Mouse (Mus musculus): ENCODE measurements around the gene Bdp1.
A peak's percentile ranks its signal among the peaks of the same experiment; 100 is the strongest.
"Not testable (repeated sequence)": the region's sequence is repeated elsewhere in the genome, so short reads cannot be mapped to it uniquely, and the experiment has no call there.

Gene Bdp1

DNA sequence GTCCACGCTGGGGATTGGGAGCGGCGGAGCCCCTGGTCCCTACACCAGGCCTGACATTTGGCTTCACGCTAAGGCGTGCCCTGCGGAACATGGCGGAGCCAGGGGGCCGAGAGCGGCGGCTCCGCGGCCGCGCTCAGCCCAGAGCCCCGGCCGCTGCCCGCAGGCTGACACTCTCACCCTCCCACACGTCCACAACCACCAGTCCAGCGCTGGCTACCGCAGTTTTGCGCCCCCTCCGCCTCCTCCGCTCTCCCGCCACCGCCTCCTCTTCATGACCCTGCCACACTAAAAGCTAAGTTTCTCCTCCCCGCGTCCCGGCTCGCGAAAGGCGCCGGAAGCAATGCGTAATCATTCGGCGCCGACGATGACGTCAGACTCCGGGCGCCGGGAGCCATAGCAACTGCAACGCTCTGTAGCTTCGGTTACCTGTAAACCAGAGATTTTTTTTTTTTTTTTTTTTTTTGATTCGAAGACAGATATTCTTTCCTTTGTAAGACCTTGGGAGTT lies at the start of gene Bdp1:
Gene Bdp1, minus strand, starts transcription at position 323 of the 507 bp plus-strand sequence.
- peak; percentile 98 for DNase-seq (ENCODE audit: low spot score)

DNA sequence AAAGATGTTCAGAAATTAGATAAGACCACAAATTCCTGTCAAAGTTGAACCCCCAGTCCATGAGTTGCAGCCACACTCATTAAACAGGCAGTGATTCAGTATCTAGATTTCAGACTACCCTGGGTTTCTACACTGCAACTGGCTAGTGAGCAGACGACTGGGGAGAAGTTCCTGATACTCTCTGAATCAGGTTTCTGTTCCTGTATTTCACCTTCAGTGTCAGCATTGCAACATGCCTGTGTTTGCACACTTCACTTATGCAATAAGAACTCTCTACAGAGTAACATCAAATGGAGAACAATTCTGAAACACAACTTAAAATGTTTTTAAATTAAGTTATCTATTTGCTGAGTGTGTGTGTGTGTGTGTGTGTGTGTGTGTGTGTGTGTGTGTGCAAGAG lies 48.8 kb upstream of the Bdp1 start:
- no peak for DNase-seq (ENCODE audit: low spot score)

DNA sequence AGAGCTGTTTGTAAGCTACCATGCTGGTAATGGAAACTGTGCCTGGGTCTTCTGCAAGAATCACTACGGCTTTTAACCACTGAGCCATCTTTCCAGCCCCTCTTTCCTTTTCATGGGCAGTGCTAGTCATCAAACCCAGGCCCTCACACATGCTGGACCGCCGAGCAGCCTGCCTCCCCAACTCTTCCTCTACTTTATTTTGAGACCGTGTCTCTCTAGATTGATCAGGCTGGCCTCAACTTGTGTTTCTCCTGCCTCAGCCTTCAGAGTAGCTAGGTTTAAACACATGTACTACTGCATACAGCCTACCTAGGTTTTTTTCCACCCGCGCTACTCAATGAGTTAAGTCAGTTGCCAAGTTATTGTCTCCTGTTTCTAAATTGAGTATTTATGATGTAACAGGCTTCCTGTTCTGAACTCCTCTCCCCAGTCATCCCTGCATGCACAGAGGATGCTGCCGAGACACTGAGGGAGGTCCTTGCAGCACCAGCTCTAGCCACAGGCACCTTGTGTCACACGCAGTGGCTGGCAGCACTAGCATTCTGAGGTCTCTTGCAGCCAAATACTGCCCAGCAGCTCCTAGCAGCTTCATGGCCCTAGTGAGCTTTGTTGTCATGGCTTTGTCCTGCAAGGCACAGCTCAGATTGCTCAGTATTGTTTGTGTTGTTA lies 37.9 kb upstream of the Bdp1 start:
- DNase-seq (ENCODE audit: low spot score) = no peak

DNA sequence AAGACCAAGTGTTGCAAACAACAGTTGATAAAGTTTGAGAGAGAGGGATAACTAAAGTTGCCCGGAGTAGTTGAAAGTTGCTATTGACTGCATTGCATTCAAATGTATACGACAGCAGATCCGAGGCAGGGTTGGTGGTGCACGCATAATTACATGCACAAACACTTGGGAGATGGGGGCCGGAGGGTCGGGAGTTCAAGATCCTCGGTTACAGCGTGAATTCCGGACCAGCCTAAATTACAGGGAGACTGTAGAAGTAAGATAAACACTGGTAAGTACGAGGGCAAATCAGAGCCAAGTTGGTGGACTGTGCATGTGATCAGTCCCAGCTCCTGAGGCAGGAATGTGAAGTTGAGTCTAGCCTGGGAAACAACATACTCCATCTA lies 21.4 kb upstream of the Bdp1 start:
- DNase-seq (ENCODE audit: low spot score) = no peak

DNA sequence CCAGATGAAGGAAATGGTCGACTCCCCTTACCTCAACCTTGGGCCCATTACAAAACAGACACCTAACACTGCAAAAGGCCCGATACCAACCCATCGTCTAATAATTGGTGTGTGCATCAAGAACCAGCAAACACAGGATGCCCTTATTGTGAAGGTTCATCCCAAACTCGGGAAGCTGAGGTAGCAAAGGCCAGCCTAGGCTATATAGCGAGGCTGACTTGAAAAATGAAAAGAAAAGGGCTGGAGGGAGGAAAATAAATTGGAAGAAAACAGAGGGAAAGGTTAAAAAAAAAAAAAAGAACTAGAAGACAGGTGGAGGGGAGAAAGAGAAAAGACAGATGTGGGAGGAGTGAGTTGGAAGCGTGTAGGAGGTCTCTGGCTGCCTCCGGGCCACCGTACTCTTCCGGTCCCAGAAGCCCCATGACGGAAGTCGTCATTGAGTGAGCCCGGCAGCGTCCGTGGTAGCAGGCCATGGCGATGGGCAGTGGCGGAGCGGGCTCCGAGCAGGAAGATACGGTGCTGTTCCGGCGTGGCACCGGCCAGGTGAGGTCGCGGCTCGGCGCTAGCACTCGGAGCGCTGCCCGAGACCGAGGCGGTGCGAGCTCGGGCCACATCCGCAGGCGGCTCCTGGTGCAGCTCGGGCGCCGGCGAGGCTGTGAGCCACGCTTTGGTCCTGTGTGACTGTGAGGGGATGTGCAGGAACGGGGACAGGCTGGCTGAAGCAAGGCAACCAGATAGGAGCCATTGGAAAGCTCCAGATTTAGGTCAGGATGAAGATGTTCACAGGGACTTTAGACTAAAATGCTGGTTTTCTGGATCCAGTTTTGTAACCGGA lies 20.8 kb upstream of the Bdp1 start, which contains the start of gene Smn1:
Gene Smn1, plus strand, starts transcription at position 430 of the 835 bp plus-strand sequence.
- DNase-seq (ENCODE audit: low spot score) = peak; percentile 97

DNA sequence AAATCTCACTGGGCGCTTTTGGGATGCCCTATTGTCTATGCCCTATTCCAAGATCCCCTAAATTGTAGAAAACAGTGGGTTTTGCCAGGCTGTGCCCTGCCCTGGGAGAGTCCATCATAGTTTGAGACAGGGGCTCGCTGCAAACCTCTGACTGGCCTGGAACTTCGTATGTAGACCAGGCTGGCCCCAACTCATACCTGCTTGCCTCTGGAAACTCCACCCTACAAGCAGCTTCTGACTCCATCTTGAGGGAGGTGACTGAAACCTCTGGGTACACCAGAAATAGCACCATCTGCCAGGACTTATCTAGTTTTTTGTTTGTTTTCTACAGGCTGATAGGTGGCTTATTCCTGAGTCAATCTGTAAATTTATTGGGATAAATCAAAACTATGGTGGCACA lies 20.1 kb upstream of the Bdp1 start:
- no peak for DNase-seq (ENCODE audit: low spot score)

DNA sequence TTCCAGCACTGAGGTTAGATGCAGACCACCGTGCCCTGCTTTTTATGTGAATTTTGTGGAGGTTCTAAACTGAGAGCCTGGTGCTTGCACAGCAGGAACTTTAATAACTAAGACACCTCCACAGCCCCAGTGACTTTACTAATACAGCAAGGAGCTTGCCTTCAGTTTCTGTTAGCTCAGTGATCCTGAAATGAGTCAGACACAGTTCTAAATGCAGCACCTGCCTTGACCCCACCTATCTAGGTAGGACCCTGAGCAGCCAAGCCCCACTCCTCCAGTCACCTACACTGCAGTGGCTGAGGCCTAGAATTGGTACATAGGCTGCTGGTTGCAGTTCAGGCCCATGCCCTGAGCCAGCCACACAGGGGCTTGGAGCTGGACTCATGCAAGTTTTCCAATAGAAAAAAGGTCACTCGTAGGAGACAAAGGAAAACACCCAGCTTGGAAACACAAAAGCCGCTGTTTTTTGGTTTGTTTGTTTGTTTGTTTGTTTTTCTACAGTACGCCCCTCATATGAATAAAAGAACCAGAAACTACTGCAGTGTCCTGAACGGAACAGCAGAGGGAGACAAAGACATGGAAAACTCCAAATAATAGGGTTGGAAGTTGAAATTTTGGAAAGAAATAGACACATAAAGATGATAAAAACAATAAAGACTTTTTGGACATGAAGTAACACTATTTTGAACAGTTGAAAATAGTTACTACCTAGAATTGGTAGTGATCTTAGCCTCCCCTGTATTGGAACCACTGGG lies 8.5 kb upstream of the Bdp1 start:
- DNase-seq (ENCODE audit: low spot score) = peak; percentile 51

DNA sequence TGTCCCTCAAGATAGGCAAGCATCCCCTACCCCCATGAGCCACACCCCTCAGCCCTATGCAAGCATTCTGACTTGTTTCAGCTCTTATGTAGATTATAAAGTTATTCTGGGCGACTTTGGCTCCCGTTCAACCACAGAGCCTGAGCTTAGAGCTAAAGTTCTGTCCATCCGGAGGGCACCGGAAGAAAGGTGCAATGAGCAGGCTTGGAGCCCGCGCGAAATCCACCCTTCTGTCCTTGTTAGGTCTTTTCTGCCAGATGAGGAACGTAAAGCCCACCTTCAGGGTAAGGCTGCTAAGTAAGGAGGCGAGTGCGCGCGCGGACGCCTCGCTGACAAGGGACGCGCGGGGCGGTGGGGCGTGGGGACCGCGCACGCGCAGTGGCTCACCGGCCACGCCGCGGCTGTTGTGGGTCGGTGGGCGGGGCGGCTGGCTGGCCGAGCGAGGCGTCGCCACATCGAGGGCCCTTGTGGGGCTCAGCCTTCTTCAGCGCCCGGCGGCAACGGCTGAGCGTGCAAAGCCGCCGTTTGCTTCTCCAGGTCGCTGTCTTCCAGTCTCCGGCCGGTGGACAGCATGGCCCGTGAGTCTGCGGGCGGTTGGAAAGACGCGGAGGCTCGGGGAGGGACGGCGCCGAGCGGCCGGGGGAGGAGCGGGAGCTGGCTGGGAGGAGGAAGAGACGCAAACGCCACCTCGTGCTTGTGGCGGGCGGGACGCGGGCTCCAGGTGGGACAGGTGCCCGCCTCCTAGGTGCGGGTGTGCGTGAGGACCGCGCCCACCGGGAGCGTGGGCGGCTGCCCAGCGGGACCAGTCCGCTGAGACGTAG lies 4.0 kb upstream of the Bdp1 start, which contains the start of gene Serf1:
Gene Serf1, plus strand, starts transcription at position 361 of the 821 bp plus-strand sequence.
- DNase-seq (ENCODE audit: low spot score) = peak; percentile 93

DNA sequence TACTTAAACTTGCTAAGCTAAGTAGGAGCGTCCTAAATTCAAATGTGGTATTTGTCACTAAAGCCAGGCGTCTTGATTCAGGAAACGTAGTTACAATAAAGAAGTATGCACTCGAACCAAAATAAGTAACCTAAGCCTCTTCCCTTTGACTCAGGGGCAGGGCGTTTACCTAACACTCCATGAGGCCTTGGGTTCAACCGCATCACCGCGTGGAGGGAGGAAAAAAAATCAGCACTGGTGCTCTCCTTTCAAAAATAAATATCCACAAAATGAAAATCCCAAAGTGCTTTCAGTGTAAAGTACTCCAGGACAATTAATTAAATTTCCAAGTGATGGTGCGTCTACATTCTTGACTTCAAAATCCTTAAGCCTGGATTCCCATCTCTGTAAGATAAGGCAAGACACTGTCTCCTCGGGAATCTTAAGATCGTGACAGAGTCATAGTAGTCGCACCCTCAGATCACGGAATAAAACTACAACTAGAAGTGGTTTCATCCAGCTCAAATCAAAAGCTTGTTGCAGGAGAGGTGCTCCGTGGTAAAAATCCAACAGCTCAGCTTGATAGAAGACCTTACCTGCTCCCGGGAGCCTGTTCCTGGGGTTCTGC lies 715 bp downstream of the Bdp1 start:
- peak; percentile 31 for DNase-seq (ENCODE audit: low spot score)

DNA sequence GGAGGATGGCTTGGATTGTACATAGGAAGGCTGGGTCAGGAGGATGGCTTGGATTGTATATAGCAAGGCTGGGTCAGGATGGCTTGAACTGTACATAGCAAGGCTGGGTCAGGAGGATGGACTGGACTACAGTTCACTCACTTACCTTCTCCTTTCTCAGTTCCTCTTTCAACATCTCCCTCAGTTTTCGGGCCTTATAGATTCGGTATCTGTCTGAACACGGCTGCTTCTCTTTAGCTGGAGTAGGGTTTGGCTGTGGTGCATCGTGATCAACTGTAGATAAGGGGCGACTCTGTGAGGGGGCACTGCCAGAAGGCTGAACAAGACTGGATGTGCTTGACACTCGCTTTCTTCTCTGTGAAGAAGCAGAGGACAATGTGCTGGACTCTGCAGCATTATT lies 5.1 kb downstream of the Bdp1 start:
- DNase-seq (ENCODE audit: low spot score) = no peak

DNA sequence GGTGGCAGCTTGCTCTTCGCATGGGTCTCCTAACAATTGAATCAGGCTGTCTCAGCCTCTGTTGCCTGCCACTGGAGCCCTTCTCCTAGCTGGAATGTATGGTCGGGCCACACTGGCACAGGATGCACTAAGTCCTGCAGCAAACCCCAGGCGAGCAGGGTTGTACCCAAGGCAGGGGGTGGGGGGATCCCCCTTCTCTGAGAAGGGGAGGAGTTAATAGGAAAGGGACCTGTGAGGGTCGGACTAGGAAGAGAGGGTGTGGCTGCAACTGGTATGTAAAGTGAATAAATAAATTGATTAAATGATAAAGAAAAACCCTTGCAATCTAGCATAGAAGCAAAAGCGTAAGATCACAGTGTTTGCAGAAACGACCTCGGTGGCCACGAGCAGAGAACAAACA lies 32.4 kb downstream of the Bdp1 start:
- no peak for DNase-seq (ENCODE audit: low spot score)

DNA sequence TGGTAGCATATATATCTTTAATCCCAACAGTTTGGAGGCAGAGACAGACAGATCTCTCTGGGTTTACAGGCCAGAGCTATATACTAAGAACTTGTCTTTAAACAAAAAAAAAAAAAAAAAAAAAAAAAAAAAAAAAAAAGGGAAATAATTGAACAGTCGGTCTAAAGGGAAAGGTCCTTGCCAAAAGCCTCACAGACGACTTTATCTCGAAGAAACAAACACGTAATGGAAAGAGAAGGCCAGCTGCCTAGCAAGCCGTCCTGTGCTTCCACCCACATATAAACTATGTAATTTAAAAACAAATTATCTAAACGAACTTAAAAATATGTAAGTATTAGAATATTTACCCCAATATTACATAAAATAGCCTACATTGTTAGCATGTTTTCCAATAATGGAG lies 36.0 kb downstream of the Bdp1 start:
- no peak for DNase-seq (ENCODE audit: low spot score)

DNA sequence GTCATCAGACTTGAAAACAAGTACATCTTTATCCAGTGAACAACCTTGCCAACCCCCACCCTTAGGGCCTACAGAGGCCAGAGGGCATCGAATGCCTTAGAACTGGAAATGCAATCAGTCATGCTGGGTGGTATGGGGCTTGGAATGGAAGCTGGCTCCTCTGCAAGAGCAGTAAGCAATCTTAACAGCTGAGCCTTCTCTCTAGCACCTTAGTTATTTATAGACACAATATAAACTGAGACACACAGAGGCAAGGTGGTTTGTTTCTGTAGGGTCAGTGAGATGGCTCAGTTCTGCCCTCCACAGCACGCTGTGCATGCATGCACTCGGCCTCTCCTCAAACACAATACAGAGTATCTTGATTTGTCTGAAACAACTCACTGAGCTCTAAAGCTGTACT lies 39.9 kb downstream of the Bdp1 start:
- no peak for DNase-seq (ENCODE audit: low spot score)

DNA sequence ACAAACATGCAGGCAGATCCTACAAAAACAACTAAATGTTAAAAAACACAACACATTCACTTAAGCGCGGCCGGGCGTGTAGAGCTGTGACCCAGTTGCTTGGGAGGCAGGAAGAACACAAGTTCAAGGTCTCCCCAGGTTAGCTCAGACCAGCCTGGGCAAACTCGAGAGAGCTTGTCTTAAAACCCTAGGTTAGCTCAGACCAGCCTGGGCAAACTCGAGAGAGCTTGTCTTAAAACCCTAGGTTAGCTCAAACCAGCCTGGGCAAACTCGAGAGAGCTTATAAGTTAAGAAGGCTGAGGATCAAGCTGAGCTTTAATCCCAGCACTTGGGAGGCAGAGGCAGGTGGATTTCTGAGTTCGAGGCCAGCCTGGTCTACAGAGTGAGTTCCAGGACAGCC lies 46.1 kb downstream of the Bdp1 start:
- DNase-seq (ENCODE audit: low spot score) = not testable (repeated sequence)

DNA sequence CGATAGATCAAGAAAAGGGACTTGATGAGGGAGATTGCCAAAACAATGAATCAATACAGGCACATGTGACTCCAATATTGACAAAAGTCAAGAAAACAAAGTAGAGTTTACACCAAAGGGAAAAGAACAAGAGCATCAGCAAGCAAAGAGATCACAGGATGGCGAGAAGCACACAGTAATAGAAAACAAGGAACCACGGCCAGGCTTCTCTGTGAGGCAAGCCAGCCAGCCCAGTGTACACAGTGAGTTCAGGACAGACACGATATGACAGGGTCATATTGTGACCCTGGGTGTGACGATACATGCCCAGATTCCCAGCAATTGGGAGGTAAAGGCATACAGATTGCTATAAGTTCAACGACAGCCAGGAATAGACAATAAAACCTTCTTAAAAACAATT lies 77.9 kb downstream of the Bdp1 start:
- DNase-seq (ENCODE audit: low spot score) = no peak

DNA sequence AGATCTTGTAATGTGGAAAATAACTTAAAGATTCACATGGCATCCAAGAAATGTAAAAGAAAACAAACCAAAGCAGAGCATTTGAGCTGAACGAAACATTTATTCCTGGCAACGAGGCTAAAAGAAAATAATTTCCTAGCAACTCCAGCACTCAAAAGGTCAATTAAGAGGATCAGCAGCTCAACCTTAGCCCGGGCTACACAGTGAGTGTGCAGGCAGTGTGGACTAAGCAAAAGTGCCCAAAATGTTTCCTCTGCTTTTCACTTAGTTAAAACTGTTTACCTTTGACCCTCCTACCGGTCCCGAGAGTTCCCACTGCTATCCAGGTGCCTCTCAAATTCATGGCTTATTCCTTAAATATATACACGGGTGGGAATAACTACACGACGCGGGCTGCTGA lies 87.0 kb downstream of the Bdp1 start:
- no peak for DNase-seq (ENCODE audit: low spot score)

DNA sequence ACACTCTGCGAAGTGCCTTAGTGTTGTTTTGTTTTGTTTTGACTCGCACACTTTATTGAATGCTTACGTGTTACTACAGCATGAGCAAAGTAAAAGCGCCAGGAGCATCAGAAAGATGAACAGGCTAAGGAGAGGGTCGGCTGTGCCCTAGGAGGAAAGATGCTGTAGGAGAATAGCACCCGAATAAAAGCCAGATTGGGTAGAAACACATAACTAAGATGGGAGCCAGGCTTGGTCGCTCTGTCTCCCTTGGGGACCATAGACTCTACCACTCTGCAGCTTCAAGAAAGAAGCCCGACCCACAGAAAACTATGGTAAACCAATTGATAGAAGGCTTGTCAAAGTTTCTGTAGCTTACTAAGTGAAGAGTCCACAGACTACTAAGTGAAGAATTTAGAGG lies 87.9 kb downstream of the Bdp1 start:
- DNase-seq (ENCODE audit: low spot score) = peak; percentile 36

DNA sequence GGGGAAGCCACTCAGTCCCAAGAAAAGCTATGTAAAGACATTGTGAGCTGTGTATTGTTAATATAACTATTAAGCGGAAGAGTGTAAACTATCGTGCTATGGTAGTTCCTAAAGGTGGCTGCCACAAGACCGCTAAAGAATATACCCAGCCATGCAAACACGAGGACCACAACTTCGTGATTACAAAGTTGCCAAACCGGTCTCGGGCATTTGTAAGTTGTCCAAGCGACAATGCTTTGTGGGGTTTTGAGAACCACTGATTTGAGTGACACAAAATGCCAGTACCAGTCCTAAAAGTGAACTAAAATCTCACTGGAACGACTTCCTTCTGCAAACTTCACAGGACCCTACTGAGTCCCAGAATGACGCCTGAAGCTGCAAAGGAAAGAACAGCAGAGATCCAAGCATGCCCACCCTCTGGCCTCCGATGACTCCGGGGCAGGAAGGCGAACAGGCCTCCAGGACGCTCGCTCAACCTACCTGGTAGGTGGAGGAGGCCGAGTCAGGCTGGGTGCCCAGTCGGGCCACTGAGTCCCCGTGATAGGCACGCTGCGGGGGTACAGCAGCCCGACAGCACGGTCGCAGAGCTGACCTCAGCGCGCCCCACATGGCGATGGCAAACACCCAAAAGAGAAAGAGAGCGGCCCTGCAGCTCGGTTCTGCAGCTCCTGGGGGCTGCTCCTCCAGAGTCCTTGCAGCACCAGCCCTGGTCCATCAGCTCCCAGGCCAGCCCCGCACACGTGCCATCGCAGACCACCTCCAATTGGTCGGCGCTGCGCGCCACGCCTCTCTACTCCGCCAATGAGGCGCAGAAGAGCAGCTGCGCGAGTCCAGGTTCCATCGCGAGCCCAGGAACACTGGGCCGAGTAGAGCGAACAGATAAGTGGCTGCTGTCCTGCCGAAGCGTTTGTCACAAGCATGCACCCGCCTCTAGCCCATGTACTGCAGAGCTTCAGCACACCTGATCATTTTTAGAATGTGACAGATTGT lies 88.7 kb downstream of the Bdp1 start, which contains the start of gene Mccc2:
Gene Mccc2, minus strand, starts transcription at position 734 of the 990 bp plus-strand sequence.
- peak; percentile 96 for DNase-seq (ENCODE audit: low spot score)

DNA sequence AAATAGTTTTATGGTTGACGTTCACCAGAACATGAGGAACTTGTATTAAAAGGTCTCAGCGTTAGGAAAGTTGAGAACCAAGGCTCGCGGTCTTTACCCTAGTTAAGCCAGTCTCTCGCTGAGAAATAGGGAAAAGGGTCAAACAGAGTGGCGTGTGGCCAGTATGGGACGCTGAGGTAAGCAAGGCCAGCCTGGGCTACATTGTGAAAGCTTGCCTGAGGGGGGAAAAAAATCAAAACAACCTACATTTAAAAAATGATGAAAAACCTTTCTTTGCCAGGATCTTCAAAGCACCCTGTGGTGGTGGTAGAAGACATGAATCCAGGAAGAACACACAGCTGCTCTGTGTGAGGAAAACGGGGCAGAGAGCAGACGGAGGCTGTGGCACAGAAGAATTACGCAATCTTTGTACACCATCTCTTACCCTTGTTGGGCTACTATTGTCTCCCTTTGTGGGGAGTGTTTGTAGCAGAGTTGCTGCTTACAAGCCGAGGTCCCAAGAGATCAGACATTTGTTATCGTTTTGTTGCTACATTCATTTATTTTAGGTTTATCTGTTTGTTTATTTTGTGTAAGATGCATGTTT lies 97.9 kb downstream of the Bdp1 start:
- DNase-seq (ENCODE audit: low spot score) = no peak
